Comparison of ENCODE assay signal across 11 mouse cellular contexts in genomic region chr9:56572534-56573479, GRCm38 (mm10).
A peak's percentile ranks its signal among the peaks of the same experiment; 100 is the strongest.
DNase-seq lines count a peak whose midpoint lies in the region; ATAC-seq and TF ChIP-seq lines count a peak whose summit lies in the region.
"Had no signal": no experiment of that assay in that cellular context is flagged by ENCODE, and none has a peak within 500 bp of the region (broad histone marks: within the 10 kb centered on the region; RNA-seq: fewer than 3 reads in every experiment).

No protein-coding gene starts in this region.

- WGBS in neural tube, embryonic 12.5 days, result 54% methylated on average over 23 of the region's 23 CpGs
- 34% methylated on average over 23 of the region's 23 CpGs for WGBS in stomach, postnatal 0 days

- no peak overlapping the region for H3K4me3 ChIP-seq in neural tube, embryonic 12.5 days
- H3K4me3 ChIP-seq in stomach, postnatal 0 days (ENCODE audit: low read depth, low read length), result no peak overlapping the region; the same call in 1 of the 2 replicates
- H3K4me3 ChIP-seq: limb, embryonic 15.5 days had no signal

- no peak overlapping the region for H3K9ac ChIP-seq in neural tube, embryonic 12.5 days
- H3K9ac ChIP-seq in stomach, postnatal 0 days (ENCODE audit: low read length), result no peak overlapping the region
- H3K9ac ChIP-seq: limb, embryonic 15.5 days had no signal

- intact Hi-C loops in heart, postnatal 14 days (cut with DNase I), result loop anchor here (5.0 kb wide), 1 partner anchor 456 kb away; no protein-coding TSS in a partner anchor

- ATAC-seq in frontal cortex, adult (ENCODE audit: low TSS enrichment), result peak; percentile 27; the same call in 1 of the 2 replicates
- ATAC-seq in neural tube, embryonic 12.5 days (ENCODE audit: low FRiP score, low read depth), result peak; percentile 33; the same call in 1 of the 2 replicates
- ATAC-seq in stomach, postnatal 0 days (ENCODE audit: low FRiP score, low TSS enrichment), result 0 out of 2 replicates have a peak, but pooled peaks have one; percentile 18

- no peak for DNase-seq in frontal cortex, postnatal 14 days (ENCODE audit: low spot score in 2 of 2)
- no peak for DNase-seq in neural tube, embryonic 10.5 days (ENCODE audit: extremely low spot score, low spot score)
- peak; percentile 17 for DNase-seq in kidney, postnatal 14 days
- no peak for DNase-seq in stomach, postnatal 0 days (ENCODE audit: low spot score)
- no peak for DNase-seq in heart, adult 9 months (ENCODE audit: low spot score in 2 of 2)
- DNase-seq in heart, postnatal 14 days, result no peak
- DNase-seq: B cell, adult 2 months; heart, postnatal 4 days had no signal

- H3K27me3 ChIP-seq in neural tube, embryonic 12.5 days (replicated peaks), result no peaks in the 10 kb centered on the region
- H3K27me3 ChIP-seq in stomach, postnatal 0 days (ENCODE audit: control insufficient read depth, insufficient read depth, low read length), result no peaks in the 10 kb centered on the region
- H3K27me3 ChIP-seq: limb, embryonic 15.5 days had no signal

- peaks cover 6% of the 10 kb centered on the region for H3K4me1 ChIP-seq in neural tube, embryonic 12.5 days
- H3K4me1 ChIP-seq in stomach, postnatal 0 days (replicated peaks; ENCODE audit: control insufficient read depth, insufficient read depth), result no peaks in the 10 kb centered on the region
- H3K4me1 ChIP-seq: limb, embryonic 15.5 days had no signal

- H3K4me2 ChIP-seq in neural tube, embryonic 12.5 days (replicated peaks), result no peak overlapping the region
- H3K4me2 ChIP-seq in stomach, postnatal 0 days (replicated peaks; ENCODE audit: low read depth), result peak overlapping the region; percentile 29; the same call in 1 of the 2 replicates
- H3K4me2 ChIP-seq: limb, embryonic 15.5 days had no signal

- H3K27ac ChIP-seq in neural tube, embryonic 12.5 days, result no peak overlapping the region
- no peak overlapping the region for H3K27ac ChIP-seq in stomach, postnatal 0 days (replicated peaks)
- H3K27ac ChIP-seq: limb, embryonic 15.5 days had no signal

- no peaks in the 10 kb centered on the region for H3K36me3 ChIP-seq in neural tube, embryonic 12.5 days
- H3K36me3 ChIP-seq in stomach, postnatal 0 days (ENCODE audit: control insufficient read depth, insufficient read depth, low read length), result no peaks in the 10 kb centered on the region
- H3K36me3 ChIP-seq: limb, embryonic 15.5 days had no signal

- no peak for TF ChIP-seq EP300 in stomach, postnatal 0 days (optimal IDR thresholded peaks at IDR 0.05)

- no peak for TF ChIP-seq CTCF in stomach, postnatal 0 days (IDR thresholded peaks at IDR 0.05; ENCODE audit: low read depth)

- H3K9me3 ChIP-seq in neural tube, embryonic 12.5 days, result no peaks in the 10 kb centered on the region
- H3K9me3 ChIP-seq in stomach, postnatal 0 days (ENCODE audit: control insufficient read depth, low read length), result no peaks in the 10 kb centered on the region
- H3K9me3 ChIP-seq: limb, embryonic 15.5 days had no signal
